Mouse (Mus musculus): ENCODE measurements around the gene D630023F18Rik. TPM values are rescaled to one million over a fixed set of nuclear protein-coding genes. Genes with fewer than 3 reads are reported as not detected.
A peak's percentile ranks its signal among the peaks of the same experiment; 100 is the strongest.

Gene D630023F18Rik
- 4.7 and 6.8 TPM in 2 replicates for polyA plus RNA-seq (2012; rRNA removed)

- TF ChIP-seq CTCF (IDR thresholded peaks at IDR 0.05; ENCODE audit: extremely low read depth, insufficient read depth, low read length) = no peak
- TF ChIP-seq POLR2A (IDR thresholded peaks at IDR 0.05; ENCODE audit: extremely low read depth, insufficient read depth, low read length) = peak; percentile 58
- Histone ChIP-seq H3K4me1 (ENCODE audit: control insufficient read depth, insufficient read depth, low read length) (no peaks in the 10 kb centered on the region), H3K27ac (ENCODE audit: insufficient read depth, low read length) (no peak within 1 kb of the TSS), H3K4me3 (ENCODE audit: insufficient read depth, low read length) (peak within 1 kb of the TSS; percentile 52)
Observed at GRCm38 (mm10) chr1:65122574-65123372, at the start of gene D630023F18Rik. Gene D630023F18Rik (minus strand): TSS chr1:65123214.

GRCm38 (mm10) chr1:65171579-65171978 lies 48.6 kb upstream of the D630023F18Rik start:
- no peaks in the 10 kb centered on the region for H3K4me1 ChIP-seq (ENCODE audit: control insufficient read depth, insufficient read depth, low read length)

GRCm38 (mm10) chr1:65169947-65170346 lies 46.9 kb upstream of the D630023F18Rik start:
- Histone ChIP-seq H3K4me1 (ENCODE audit: control insufficient read depth, insufficient read depth, low read length) (no peaks in the 10 kb centered on the region), H3K4me3 (ENCODE audit: insufficient read depth, low read length) (no peak overlapping the region), H3K27ac (ENCODE audit: insufficient read depth, low read length) (no peak overlapping the region)
- TF ChIP-seq POLR2A (IDR thresholded peaks at IDR 0.05; ENCODE audit: extremely low read depth, insufficient read depth, low read length) (no peak), CTCF (IDR thresholded peaks at IDR 0.05; ENCODE audit: extremely low read depth, insufficient read depth, low read length) (no peak)

More at GRCm38 (mm10) chr1:65171579-65171978, 48.6 kb upstream of the D630023F18Rik start:
- H3K4me3 ChIP-seq (ENCODE audit: insufficient read depth, low read length) = no peak overlapping the region
- no peak overlapping the region for H3K27ac ChIP-seq (ENCODE audit: insufficient read depth, low read length)
- no peak for TF ChIP-seq CTCF (IDR thresholded peaks at IDR 0.05; ENCODE audit: extremely low read depth, insufficient read depth, low read length)
- no peak for TF ChIP-seq POLR2A (IDR thresholded peaks at IDR 0.05; ENCODE audit: extremely low read depth, insufficient read depth, low read length)

DNA sequence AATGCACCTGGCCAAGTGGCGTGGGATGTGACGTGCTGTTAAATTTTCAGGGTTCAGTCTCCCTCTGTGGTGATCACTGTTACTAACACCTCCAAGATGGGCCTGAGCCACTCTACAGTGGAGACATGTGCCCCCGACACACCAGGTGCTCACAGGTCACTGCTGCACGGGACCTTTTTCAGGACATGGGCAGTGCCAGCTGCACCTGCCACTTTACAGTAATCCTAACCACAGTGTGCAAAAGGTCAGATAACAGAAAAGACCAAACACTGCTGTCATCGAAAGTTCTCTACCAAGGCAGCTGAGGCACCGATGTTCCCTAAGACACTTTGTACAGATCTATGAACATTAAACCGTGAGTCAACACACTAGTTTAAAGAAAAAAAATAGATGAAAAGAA lies 46.5 kb upstream of the D630023F18Rik start:
- H3K4me1 ChIP-seq (ENCODE audit: control insufficient read depth, insufficient read depth, low read length) = no peaks in the 10 kb centered on the region
- H3K4me3 ChIP-seq (ENCODE audit: insufficient read depth, low read length) = no peak overlapping the region
- TF ChIP-seq POLR2A (IDR thresholded peaks at IDR 0.05; ENCODE audit: extremely low read depth, insufficient read depth, low read length) = no peak
- TF ChIP-seq CTCF (IDR thresholded peaks at IDR 0.05; ENCODE audit: extremely low read depth, insufficient read depth, low read length) = no peak
- H3K27ac ChIP-seq (ENCODE audit: insufficient read depth, low read length) = no peak overlapping the region

DNA sequence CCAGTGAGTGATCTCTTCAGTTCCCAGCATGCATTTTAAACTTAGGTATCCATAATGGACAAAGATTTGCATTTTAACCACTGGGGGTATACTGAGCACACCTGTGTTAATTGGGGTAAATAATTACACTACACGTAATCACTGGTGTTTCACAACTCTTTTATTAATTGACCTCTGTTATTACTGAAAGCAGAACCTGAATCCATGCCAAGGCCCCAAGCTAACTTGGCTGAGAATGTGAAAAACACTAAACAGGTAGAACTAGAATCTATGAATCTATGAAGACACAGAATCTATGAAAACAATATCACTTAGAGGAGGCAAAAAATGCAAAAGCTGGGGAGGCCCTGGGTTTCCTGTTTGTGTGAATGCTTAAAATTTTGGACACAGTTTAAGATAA lies 44.5 kb upstream of the D630023F18Rik start:
- TF ChIP-seq POLR2A (IDR thresholded peaks at IDR 0.05; ENCODE audit: extremely low read depth, insufficient read depth, low read length) = no peak
- no peak for TF ChIP-seq CTCF (IDR thresholded peaks at IDR 0.05; ENCODE audit: extremely low read depth, insufficient read depth, low read length)

GRCm38 (mm10) chr1:65162210-65162609 lies 39.2 kb upstream of the D630023F18Rik start:
- H3K27ac ChIP-seq (ENCODE audit: insufficient read depth, low read length) = no peak overlapping the region

More for the DNA sequence above, 44.5 kb upstream of the D630023F18Rik start:
- no peak overlapping the region for H3K4me3 ChIP-seq (ENCODE audit: insufficient read depth, low read length)
- no peak overlapping the region for H3K27ac ChIP-seq (ENCODE audit: insufficient read depth, low read length)
- H3K4me1 ChIP-seq (ENCODE audit: control insufficient read depth, insufficient read depth, low read length) = no peaks in the 10 kb centered on the region

GRCm38 (mm10) chr1:65156111-65156510 lies 33.1 kb upstream of the D630023F18Rik start:
- H3K27ac ChIP-seq (ENCODE audit: insufficient read depth, low read length) = no peak overlapping the region
- TF ChIP-seq CTCF (IDR thresholded peaks at IDR 0.05; ENCODE audit: extremely low read depth, insufficient read depth, low read length) = no peak
- TF ChIP-seq POLR2A (IDR thresholded peaks at IDR 0.05; ENCODE audit: extremely low read depth, insufficient read depth, low read length) = no peak
- H3K4me1 ChIP-seq (ENCODE audit: control insufficient read depth, insufficient read depth, low read length) = no peaks in the 10 kb centered on the region
- H3K4me3 ChIP-seq (ENCODE audit: insufficient read depth, low read length) = no peak overlapping the region

More at GRCm38 (mm10) chr1:65162210-65162609, 39.2 kb upstream of the D630023F18Rik start:
- H3K4me1 ChIP-seq (ENCODE audit: control insufficient read depth, insufficient read depth, low read length) = no peaks in the 10 kb centered on the region
- no peak overlapping the region for H3K4me3 ChIP-seq (ENCODE audit: insufficient read depth, low read length)
- peak; percentile 32 for TF ChIP-seq CTCF (IDR thresholded peaks at IDR 0.05; ENCODE audit: extremely low read depth, insufficient read depth, low read length)
- TF ChIP-seq POLR2A (IDR thresholded peaks at IDR 0.05; ENCODE audit: extremely low read depth, insufficient read depth, low read length) = no peak

DNA sequence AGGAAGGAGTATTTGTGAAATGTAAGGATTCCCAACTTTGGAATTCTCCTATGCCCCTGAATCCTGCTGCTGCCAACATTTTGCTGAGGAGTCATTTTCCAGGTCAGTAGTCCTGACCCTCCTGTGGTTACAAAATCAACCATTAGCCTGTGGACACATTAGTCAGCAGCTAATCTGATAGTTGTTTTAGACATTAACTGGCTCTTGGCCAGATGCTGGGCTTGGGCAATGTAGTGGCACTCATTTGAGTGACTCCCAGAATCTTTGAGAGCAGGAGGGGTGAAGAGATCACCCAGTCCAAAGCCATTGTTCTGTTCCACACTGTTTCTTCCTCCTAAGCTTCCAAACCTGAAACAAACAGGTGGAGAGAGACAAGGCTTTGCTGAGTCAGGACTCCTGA lies 31.8 kb upstream of the D630023F18Rik start:
- no peak overlapping the region for H3K27ac ChIP-seq (ENCODE audit: insufficient read depth, low read length)
- TF ChIP-seq POLR2A (IDR thresholded peaks at IDR 0.05; ENCODE audit: extremely low read depth, insufficient read depth, low read length) (no peak), CTCF (IDR thresholded peaks at IDR 0.05; ENCODE audit: extremely low read depth, insufficient read depth, low read length) (no peak)
- H3K4me3 ChIP-seq (ENCODE audit: insufficient read depth, low read length) = no peak overlapping the region
- no peaks in the 10 kb centered on the region for H3K4me1 ChIP-seq (ENCODE audit: control insufficient read depth, insufficient read depth, low read length)

DNA sequence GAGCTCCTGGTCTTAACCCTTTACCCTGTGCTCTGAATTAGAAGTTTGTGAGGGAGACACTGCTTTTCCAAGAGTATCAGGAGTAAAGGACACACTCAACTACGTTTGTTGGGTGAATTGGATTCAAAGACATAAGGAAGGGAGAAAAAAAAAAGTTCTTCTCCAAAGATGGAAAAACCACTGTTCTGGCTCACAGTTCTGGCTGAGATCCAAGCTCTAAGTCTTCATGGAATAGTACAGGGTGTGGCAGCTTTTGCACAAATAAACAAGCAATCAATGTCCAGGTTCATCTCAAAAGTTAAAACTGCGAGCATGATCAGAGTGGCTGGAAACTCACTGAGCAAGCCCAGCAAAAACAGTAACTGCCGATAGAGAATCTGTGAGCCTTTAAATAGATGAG lies 25.0 kb upstream of the D630023F18Rik start:
- Histone ChIP-seq H3K4me3 (ENCODE audit: insufficient read depth, low read length) (no peak overlapping the region), H3K4me1 (ENCODE audit: control insufficient read depth, insufficient read depth, low read length) (no peaks in the 10 kb centered on the region), H3K27ac (ENCODE audit: insufficient read depth, low read length) (no peak overlapping the region)
- TF ChIP-seq POLR2A (IDR thresholded peaks at IDR 0.05; ENCODE audit: extremely low read depth, insufficient read depth, low read length) = no peak
- TF ChIP-seq CTCF (IDR thresholded peaks at IDR 0.05; ENCODE audit: extremely low read depth, insufficient read depth, low read length) = no peak

DNA sequence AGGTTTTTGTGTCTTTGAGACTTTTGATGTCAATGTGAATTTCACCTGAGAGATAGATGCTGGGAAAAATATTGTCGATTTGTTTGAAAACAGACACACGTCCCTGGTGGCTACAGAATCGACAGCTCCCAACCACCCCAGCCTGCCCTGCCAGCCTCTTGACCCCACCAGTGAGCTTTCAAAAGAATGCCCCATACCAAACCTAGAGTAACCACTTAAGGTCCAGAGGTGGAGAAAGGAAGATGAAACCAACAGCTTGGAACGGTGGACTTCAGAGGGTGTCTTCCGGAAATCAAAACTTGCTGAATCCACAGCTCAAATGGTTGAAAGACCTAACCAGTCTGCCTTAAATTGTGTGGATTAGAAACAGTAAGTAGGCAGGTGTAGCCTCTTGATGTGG lies 24.3 kb upstream of the D630023F18Rik start:
- no peak overlapping the region for H3K4me3 ChIP-seq (ENCODE audit: insufficient read depth, low read length)
- no peak overlapping the region for H3K27ac ChIP-seq (ENCODE audit: insufficient read depth, low read length)
- TF ChIP-seq CTCF (IDR thresholded peaks at IDR 0.05; ENCODE audit: extremely low read depth, insufficient read depth, low read length) (no peak), POLR2A (IDR thresholded peaks at IDR 0.05; ENCODE audit: extremely low read depth, insufficient read depth, low read length) (no peak)
- no peaks in the 10 kb centered on the region for H3K4me1 ChIP-seq (ENCODE audit: control insufficient read depth, insufficient read depth, low read length)

Measured in cortical plate, adult 2 months (tissue).